Mouse (Mus musculus): Measurements from ENCODE around the gene Tut4. TPM values are rescaled to one million over a fixed set of nuclear protein-coding genes. Genes with fewer than 3 reads are reported as not detected.
A peak's percentile ranks its signal among the peaks of the same experiment; 100 is the strongest.

Gene Tut4
- 62.4 and 72.9 TPM in 2 replicates for polyA plus RNA-seq (2015; fragmentation: Nextera tagmentation; extraction: Ambion mirVana)

GRCm38 (mm10) chr4:108459231-108460155, at the start of gene Tut4:
TSS of gene Tut4 (plus strand) at chr4:108459426.
- H3K27ac ChIP-seq (replicated peaks) = peak within 1 kb of the TSS; percentile 96
- no peaks in the 10 kb centered on the region for H3K9me3 ChIP-seq (replicated peaks)
- peak within 1 kb of the TSS; percentile 94 for H3K4me3 ChIP-seq (replicated peaks)
- WGBS = under 1% methylated on average over 72 of the region's 97 CpGs
- peak within 1 kb of the TSS; percentile 86 for H3K9ac ChIP-seq
- H3K36me3 ChIP-seq = no peaks in the 10 kb centered on the region
- peaks cover 4% of the 10 kb centered on the region; the same call in 1 of the 2 replicates for H3K4me1 ChIP-seq
- H3K27me3 ChIP-seq = no peaks in the 10 kb centered on the region
- peak; percentile 95 for ATAC-seq (ENCODE audit: insufficient number of reproducible peaks, low FRiP score, low TSS enrichment, low read depth)
- peak within 1 kb of the TSS; percentile 77 for H3K4me2 ChIP-seq (replicated peaks)

DNA sequence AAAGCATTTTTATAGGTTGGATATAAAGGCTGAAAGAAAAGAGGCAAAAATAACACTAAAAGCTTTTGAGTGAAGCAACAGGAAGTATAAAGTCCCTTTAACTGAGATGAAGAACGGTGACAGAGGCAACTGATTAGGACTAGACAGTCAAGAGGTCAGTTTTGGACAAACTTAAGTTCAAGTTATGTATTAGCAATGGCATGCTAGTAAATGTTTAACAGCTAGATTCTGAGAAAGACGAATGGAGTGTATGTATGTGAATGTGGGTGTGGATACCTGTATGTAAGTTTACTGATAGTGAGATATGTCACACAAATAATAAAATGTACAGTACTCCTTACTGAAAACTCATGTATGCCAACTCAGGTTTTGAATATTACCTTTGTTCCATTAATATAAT, 34.6 kb upstream of the Tut4 start:
- no peak for ATAC-seq (ENCODE audit: insufficient number of reproducible peaks, low FRiP score, low TSS enrichment, low read depth)
- 75% methylated on average over 2 of the region's 2 CpGs for WGBS
- H3K4me3 ChIP-seq (replicated peaks) = no peak overlapping the region

GRCm38 (mm10) chr4:108427719-108428340, 31.4 kb upstream of the Tut4 start:
- no peaks in the 10 kb centered on the region for H3K27me3 ChIP-seq
- WGBS = 73% methylated on average over 11 of the region's 11 CpGs
- no peak overlapping the region for H3K4me2 ChIP-seq (replicated peaks)
- H3K36me3 ChIP-seq = no peaks in the 10 kb centered on the region
- no peak for ATAC-seq (ENCODE audit: insufficient number of reproducible peaks, low FRiP score, low TSS enrichment, low read depth)
- no peak overlapping the region for H3K9ac ChIP-seq
- H3K27ac ChIP-seq (replicated peaks) = no peak overlapping the region
- no peak overlapping the region for H3K4me3 ChIP-seq (replicated peaks)
- no peaks in the 10 kb centered on the region for H3K9me3 ChIP-seq (replicated peaks)
- H3K4me1 ChIP-seq = peaks cover 10% of the 10 kb centered on the region; the same call in 1 of the 2 replicates

More for the DNA sequence above, 34.6 kb upstream of the Tut4 start:
- H3K27ac ChIP-seq (replicated peaks) = no peak overlapping the region
- H3K9ac ChIP-seq = no peak overlapping the region
- H3K36me3 ChIP-seq = no peaks in the 10 kb centered on the region
- H3K27me3 ChIP-seq = no peaks in the 10 kb centered on the region
- H3K9me3 ChIP-seq (replicated peaks) = no peaks in the 10 kb centered on the region
- no peak overlapping the region for H3K4me2 ChIP-seq (replicated peaks)
- no peaks in the 10 kb centered on the region for H3K4me1 ChIP-seq

DNA sequence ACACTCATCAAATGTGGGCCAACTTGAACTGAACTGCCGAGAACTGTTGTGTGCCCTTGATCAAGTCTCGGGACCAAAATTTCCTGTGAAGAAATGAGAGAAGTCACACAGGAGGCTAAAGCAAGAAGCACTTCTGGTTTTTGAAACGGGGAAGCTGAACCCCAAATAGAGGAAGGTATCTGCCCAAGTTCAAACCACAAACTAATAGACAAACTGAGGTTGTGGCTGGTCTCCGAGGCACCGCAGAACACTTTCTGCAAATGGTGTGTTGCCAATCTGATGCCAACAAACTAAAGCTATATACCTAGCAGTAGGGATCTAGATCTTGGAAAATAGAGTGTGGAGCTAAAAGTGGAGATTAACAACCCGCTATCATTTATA, 30.9 kb upstream of the Tut4 start:
- Histone ChIP-seq H3K4me3 (replicated peaks) (no peak overlapping the region), H3K27ac (replicated peaks) (no peak overlapping the region), H3K9me3 (replicated peaks) (no peaks in the 10 kb centered on the region), H3K4me2 (replicated peaks) (no peak overlapping the region), H3K27me3 (no peaks in the 10 kb centered on the region), H3K9ac (no peak overlapping the region), H3K36me3 (no peaks in the 10 kb centered on the region), H3K4me1 (peaks cover 10% of the 10 kb centered on the region; the same call in 1 of the 2 replicates)
- 82% methylated on average over 6 of the region's 6 CpGs for WGBS
- no peak for ATAC-seq (ENCODE audit: insufficient number of reproducible peaks, low FRiP score, low TSS enrichment, low read depth)

GRCm38 (mm10) chr4:108430656-108431560, 28.3 kb upstream of the Tut4 start:
- 47% methylated on average over 4 of the region's 4 CpGs for WGBS
- Histone ChIP-seq H3K9ac (no peak overlapping the region), H3K27me3 (no peaks in the 10 kb centered on the region), H3K4me3 (replicated peaks) (no peak overlapping the region), H3K36me3 (no peaks in the 10 kb centered on the region), H3K4me2 (replicated peaks) (no peak overlapping the region), H3K4me1 (peaks cover 10% of the 10 kb centered on the region; the same call in 1 of the 2 replicates), H3K27ac (replicated peaks) (no peak overlapping the region), H3K9me3 (replicated peaks) (no peaks in the 10 kb centered on the region)
- peak; percentile 63 for ATAC-seq (ENCODE audit: insufficient number of reproducible peaks, low FRiP score, low TSS enrichment, low read depth)

DNA sequence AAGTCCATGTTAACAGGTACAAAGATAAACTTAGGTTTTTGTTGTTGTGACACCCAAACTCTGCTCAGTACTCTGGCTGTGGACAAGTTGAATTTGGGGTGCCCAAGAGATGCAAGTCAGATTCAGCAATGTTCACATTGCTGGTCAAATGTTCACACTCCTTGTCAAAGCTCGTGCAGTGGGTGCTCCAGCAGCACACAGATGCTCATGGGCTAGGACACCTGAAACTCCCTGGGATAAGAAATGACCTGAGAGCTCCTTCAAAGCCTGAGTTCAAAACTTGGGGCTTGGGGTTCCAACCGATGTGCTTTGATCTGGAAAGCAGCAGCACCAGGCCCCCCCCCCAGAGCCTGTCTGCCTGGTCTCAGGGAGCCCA, 27.7 kb upstream of the Tut4 start:
- Histone ChIP-seq H3K36me3 (no peaks in the 10 kb centered on the region), H3K9ac (no peak overlapping the region), H3K4me3 (replicated peaks) (no peak overlapping the region), H3K9me3 (replicated peaks) (no peaks in the 10 kb centered on the region), H3K27me3 (no peaks in the 10 kb centered on the region), H3K27ac (replicated peaks) (no peak overlapping the region; the same call in 1 of the 2 replicates), H3K4me1 (peaks cover 10% of the 10 kb centered on the region; the same call in 1 of the 2 replicates), H3K4me2 (replicated peaks) (no peak overlapping the region)
- 22% methylated on average over 2 of the region's 2 CpGs for WGBS
- no peak for ATAC-seq (ENCODE audit: insufficient number of reproducible peaks, low FRiP score, low TSS enrichment, low read depth)

DNA sequence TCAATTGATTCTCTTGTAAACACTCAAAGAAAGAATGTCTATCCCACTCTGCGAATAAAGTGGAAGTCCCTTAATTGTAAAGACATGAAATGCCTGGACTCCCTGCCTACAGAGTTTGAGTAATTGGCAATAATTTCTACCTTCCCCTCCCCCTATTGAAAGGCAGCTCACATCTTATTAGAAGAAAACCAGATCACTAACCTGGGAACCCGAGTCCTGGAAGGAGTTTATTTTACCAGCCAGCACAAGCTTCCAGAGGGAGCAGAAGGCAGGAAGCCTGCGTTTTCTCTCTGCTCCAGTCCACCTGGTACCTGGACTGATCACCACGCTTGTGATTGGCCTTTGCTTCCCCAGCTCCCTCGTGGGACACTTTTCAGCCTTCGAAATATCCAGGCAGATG, 25.9 kb upstream of the Tut4 start:
- Histone ChIP-seq H3K36me3 (no peaks in the 10 kb centered on the region), H3K4me1 (peaks cover 10% of the 10 kb centered on the region; the same call in 1 of the 2 replicates), H3K9ac (no peak overlapping the region), H3K27ac (replicated peaks) (no peak overlapping the region), H3K9me3 (replicated peaks) (no peaks in the 10 kb centered on the region), H3K4me2 (replicated peaks) (no peak overlapping the region), H3K4me3 (replicated peaks) (no peak overlapping the region), H3K27me3 (no peaks in the 10 kb centered on the region)
- WGBS = 23% methylated on average over 6 of the region's 6 CpGs
- ATAC-seq (ENCODE audit: insufficient number of reproducible peaks, low FRiP score, low TSS enrichment, low read depth) = no peak

DNA sequence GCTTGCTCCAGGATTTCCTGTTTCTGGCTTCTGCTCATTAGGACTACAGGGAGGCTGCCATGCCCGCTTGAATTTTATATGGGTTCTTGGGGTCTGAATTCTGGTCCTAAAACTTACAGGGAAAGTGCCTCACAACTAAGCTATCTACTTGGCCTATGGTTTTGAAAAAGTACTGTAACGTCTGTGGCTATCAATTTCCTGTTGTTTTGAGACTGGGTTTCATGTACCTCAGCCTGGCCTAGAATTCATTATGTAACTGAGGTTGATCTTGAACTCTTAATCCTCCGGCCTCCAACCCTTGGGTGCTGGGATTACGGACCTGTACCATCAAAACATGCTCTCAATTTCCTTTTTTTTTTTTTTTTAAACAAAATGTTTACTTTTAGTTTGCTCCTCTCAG, 25.0 kb upstream of the Tut4 start:
- H3K4me3 ChIP-seq (replicated peaks) = no peak overlapping the region
- no peak overlapping the region for H3K9ac ChIP-seq
- H3K36me3 ChIP-seq = no peaks in the 10 kb centered on the region
- ATAC-seq (ENCODE audit: insufficient number of reproducible peaks, low FRiP score, low TSS enrichment, low read depth) = no peak
- H3K4me1 ChIP-seq = peaks cover 10% of the 10 kb centered on the region; the same call in 1 of the 2 replicates
- no peaks in the 10 kb centered on the region for H3K27me3 ChIP-seq
- WGBS = 61% methylated on average over 4 of the region's 4 CpGs
- no peak overlapping the region for H3K27ac ChIP-seq (replicated peaks)
- no peaks in the 10 kb centered on the region for H3K9me3 ChIP-seq (replicated peaks)
- no peak overlapping the region for H3K4me2 ChIP-seq (replicated peaks)

DNA sequence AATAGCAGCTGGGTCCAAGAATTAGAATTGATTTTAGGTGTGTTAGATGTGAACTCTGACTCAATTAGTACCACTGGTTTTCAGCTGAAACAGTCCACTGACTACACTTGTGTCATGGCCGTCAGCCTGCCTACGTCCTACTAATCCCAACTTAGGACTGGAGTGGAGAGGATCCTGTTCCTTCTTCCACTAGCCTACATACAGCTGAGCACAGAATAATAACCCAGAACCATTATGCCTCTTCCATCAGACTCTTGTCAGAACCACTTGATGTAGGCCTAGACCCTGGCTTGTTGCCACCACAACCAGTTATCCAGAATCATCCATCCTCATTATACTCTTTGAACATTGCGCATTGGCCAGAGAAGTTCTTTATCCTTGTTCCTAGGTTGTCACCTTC, 24.4 kb upstream of the Tut4 start:
- Histone ChIP-seq H3K4me1 (peaks cover 10% of the 10 kb centered on the region; the same call in 1 of the 2 replicates), H3K4me3 (replicated peaks) (no peak overlapping the region)

DNA sequence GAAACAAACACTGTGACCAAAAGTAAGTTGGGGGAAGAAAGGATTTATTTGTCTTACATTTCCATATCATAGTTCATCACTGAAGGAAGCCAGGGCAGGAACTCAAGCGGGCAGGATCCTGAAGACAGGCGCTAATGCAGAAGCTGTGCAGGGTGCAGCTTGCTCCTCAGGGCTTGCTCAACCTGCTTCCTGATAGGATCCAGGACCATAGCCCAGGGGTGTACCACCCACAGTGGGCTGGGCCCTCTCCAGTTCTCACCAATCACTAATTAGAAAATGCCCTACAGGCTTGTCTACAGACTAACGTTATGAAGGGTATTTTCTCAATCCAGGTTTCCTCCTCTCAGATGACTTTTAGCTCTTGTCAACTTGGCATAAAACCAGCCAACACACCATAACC, 23.6 kb upstream of the Tut4 start:
- H3K27me3 ChIP-seq = no peaks in the 10 kb centered on the region
- H3K27ac ChIP-seq (replicated peaks) = no peak overlapping the region
- ATAC-seq (ENCODE audit: insufficient number of reproducible peaks, low FRiP score, low TSS enrichment, low read depth) = no peak
- H3K36me3 ChIP-seq = no peaks in the 10 kb centered on the region
- H3K4me3 ChIP-seq (replicated peaks) = no peak overlapping the region
- H3K9ac ChIP-seq = no peak overlapping the region
- H3K9me3 ChIP-seq (replicated peaks) = no peaks in the 10 kb centered on the region
- 41% methylated on average over 3 of the region's 3 CpGs for WGBS
- no peak overlapping the region for H3K4me2 ChIP-seq (replicated peaks)
- H3K4me1 ChIP-seq = peaks cover 10% of the 10 kb centered on the region; the same call in 1 of the 2 replicates

More for the DNA sequence above, 24.4 kb upstream of the Tut4 start:
- Histone ChIP-seq H3K36me3 (no peaks in the 10 kb centered on the region), H3K27me3 (no peaks in the 10 kb centered on the region), H3K9me3 (replicated peaks) (no peaks in the 10 kb centered on the region), H3K9ac (no peak overlapping the region), H3K27ac (replicated peaks) (no peak overlapping the region), H3K4me2 (replicated peaks) (no peak overlapping the region)
- 93% methylated on average over 3 of the region's 3 CpGs for WGBS
- ATAC-seq (ENCODE audit: insufficient number of reproducible peaks, low FRiP score, low TSS enrichment, low read depth) = no peak

Data from embryonic facial prominence, embryonic 15.5 days (tissue).